Comparison of ENCODE assay signal across 16 mouse cellular contexts in the genomic region with DNA sequence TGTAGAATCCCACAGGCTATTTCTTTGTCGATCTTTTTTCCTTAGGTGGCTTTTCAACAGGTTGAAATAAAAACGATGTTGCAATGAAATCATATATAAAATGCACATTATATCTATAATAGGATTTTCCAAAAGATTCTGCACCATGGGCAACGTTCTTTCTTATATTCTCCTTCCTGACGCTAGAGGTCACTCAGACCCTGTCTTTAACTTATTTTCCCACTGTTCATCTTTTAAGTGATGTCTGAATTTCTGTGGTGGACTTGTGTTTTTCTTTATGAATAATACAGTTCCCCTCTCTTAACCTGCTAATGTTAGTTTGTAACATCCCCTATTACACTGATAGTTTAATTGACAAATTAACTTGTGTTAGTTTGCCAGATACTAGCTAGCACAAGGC.
DNase-seq lines count a peak whose midpoint lies in the region; ATAC-seq and TF ChIP-seq lines count a peak whose summit lies in the region.
"Had no signal": no experiment of that assay in that cellular context is flagged by ENCODE, and none has a peak within 500 bp of the region (broad histone marks: within the 10 kb centered on the region; RNA-seq: fewer than 3 reads in every experiment).

No protein-coding gene starts in this region.

- no peaks in the 10 kb centered on the region for H3K36me3 ChIP-seq in embryonic facial prominence, embryonic 11.5 days (replicated peaks; ENCODE audit: control insufficient read depth, insufficient read depth, low read depth, low read length)
- H3K36me3 ChIP-seq in embryonic facial prominence, embryonic 10.5 days (replicated peaks), result no peaks in the 10 kb centered on the region
- no peaks in the 10 kb centered on the region for H3K36me3 ChIP-seq in intestine, postnatal 0 days (ENCODE audit: control insufficient read depth, insufficient read depth)
- H3K36me3 ChIP-seq in intestine, embryonic 15.5 days, result no peaks in the 10 kb centered on the region
- H3K36me3 ChIP-seq: limb, embryonic 13.5 days; lung, embryonic 15.5 days; neural tube, embryonic 13.5 days had no signal

- H3K27ac ChIP-seq in embryonic facial prominence, embryonic 11.5 days (replicated peaks; ENCODE audit: low read depth, low read length), result no peak overlapping the region
- H3K27ac ChIP-seq in embryonic facial prominence, embryonic 10.5 days (replicated peaks), result no peak overlapping the region
- no peak overlapping the region for H3K27ac ChIP-seq in intestine, postnatal 0 days (ENCODE audit: low read depth, low read length)
- no peak overlapping the region for H3K27ac ChIP-seq in intestine, embryonic 15.5 days
- H3K27ac ChIP-seq: limb, embryonic 13.5 days; lung, embryonic 15.5 days; neural tube, embryonic 13.5 days had no signal

- peak; percentile 63 for DNase-seq in embryonic facial prominence, embryonic 11.5 days (ENCODE audit: low spot score)
- no peak for DNase-seq in embryonic facial prominence, embryonic 10.5 days (ENCODE audit: low spot score)
- DNase-seq in 3T3-L1 (ENCODE audit: low read depth, low spot score), result peak; percentile 59
- DNase-seq in adipocyte (ENCODE audit: low spot score), result peak; percentile 24
- no peak for DNase-seq in adrenal gland, adult 8-10 months
- DNase-seq in MN1 (ENCODE audit: low spot score), result no peak
- DNase-seq: cerebellum, postnatal 36 days; heart, postnatal 4 days; layer of hippocampus, adult 9-11 months had no signal

- H3K4me2 ChIP-seq in embryonic facial prominence, embryonic 11.5 days (ENCODE audit: low read depth, low read length), result no peak overlapping the region
- no peak overlapping the region for H3K4me2 ChIP-seq in intestine, postnatal 0 days (replicated peaks; ENCODE audit: low read depth)
- no peak overlapping the region for H3K4me2 ChIP-seq in intestine, embryonic 15.5 days (replicated peaks)
- H3K4me2 ChIP-seq: lung, embryonic 15.5 days; midbrain, embryonic 11.5 days; neural tube, embryonic 13.5 days had no signal

- no peak for ATAC-seq in embryonic facial prominence, embryonic 11.5 days (replicated peaks; ENCODE audit: insufficient number of reproducible peaks, low FRiP score, low TSS enrichment, low read depth)
- ATAC-seq in intestine, postnatal 0 days, result no peak
- ATAC-seq in intestine, embryonic 15.5 days, result no peak
- ATAC-seq: CD4-positive, CD25-positive, alpha-beta regulatory T cell, adult 4 months had no signal

- peak; percentile 62 for TF ChIP-seq CTCF in intestine, postnatal 0 days (IDR thresholded peaks at IDR 0.05; ENCODE audit: low read depth)

- H3K4me3 ChIP-seq in embryonic facial prominence, embryonic 11.5 days (ENCODE audit: low read depth, low read length), result no peak overlapping the region
- no peak overlapping the region for H3K4me3 ChIP-seq in embryonic facial prominence, embryonic 10.5 days
- H3K4me3 ChIP-seq in intestine, postnatal 0 days (ENCODE audit: low read depth, low read length), result no peak overlapping the region
- H3K4me3 ChIP-seq in intestine, embryonic 15.5 days (replicated peaks), result no peak overlapping the region
- H3K4me3 ChIP-seq: limb, embryonic 13.5 days; lung, embryonic 15.5 days; neural tube, embryonic 13.5 days had no signal

- no peaks in the 10 kb centered on the region for H3K4me1 ChIP-seq in embryonic facial prominence, embryonic 11.5 days (ENCODE audit: control insufficient read depth, insufficient read depth, low read length)
- peaks cover 27% of the 10 kb centered on the region for H3K4me1 ChIP-seq in embryonic facial prominence, embryonic 10.5 days
- no peaks in the 10 kb centered on the region for H3K4me1 ChIP-seq in intestine, postnatal 0 days (replicated peaks; ENCODE audit: control insufficient read depth, insufficient read depth, low read length)
- H3K4me1 ChIP-seq in intestine, embryonic 15.5 days (replicated peaks), result no peaks in the 10 kb centered on the region
- H3K4me1 ChIP-seq: lung, embryonic 15.5 days had no signal

- H3K9ac ChIP-seq in embryonic facial prominence, embryonic 11.5 days (replicated peaks; ENCODE audit: low read length), result no peak overlapping the region
- H3K9ac ChIP-seq in intestine, postnatal 0 days (ENCODE audit: low read depth, low read length), result no peak overlapping the region
- H3K9ac ChIP-seq in intestine, embryonic 15.5 days, result no peak overlapping the region
- H3K9ac ChIP-seq: limb, embryonic 13.5 days; lung, embryonic 15.5 days; neural tube, embryonic 13.5 days had no signal

- no peaks in the 10 kb centered on the region for H3K27me3 ChIP-seq in embryonic facial prominence, embryonic 11.5 days (ENCODE audit: control insufficient read depth, insufficient read depth, low read length)
- no peaks in the 10 kb centered on the region for H3K27me3 ChIP-seq in embryonic facial prominence, embryonic 10.5 days (replicated peaks; ENCODE audit: low read depth, poor library complexity, severe bottlenecking)
- no peaks in the 10 kb centered on the region for H3K27me3 ChIP-seq in intestine, postnatal 0 days (replicated peaks; ENCODE audit: control insufficient read depth, insufficient read depth, low read length)
- no peaks in the 10 kb centered on the region for H3K27me3 ChIP-seq in intestine, embryonic 15.5 days (replicated peaks)
- H3K27me3 ChIP-seq: limb, embryonic 13.5 days; lung, embryonic 15.5 days; neural tube, embryonic 13.5 days had no signal

- 15% methylated on average over 4 of the region's 4 CpGs for WGBS in embryonic facial prominence, embryonic 11.5 days
- 18% methylated on average over 4 of the region's 4 CpGs for WGBS in embryonic facial prominence, embryonic 10.5 days
- WGBS in intestine, postnatal 0 days, result 19% methylated on average over 4 of the region's 4 CpGs
- 21% methylated on average over 4 of the region's 4 CpGs for WGBS in intestine, embryonic 15.5 days

- no peaks in the 10 kb centered on the region for H3K9me3 ChIP-seq in embryonic facial prominence, embryonic 11.5 days (replicated peaks; ENCODE audit: control insufficient read depth, low read length)
- no peaks in the 10 kb centered on the region for H3K9me3 ChIP-seq in embryonic facial prominence, embryonic 10.5 days
- no peaks in the 10 kb centered on the region for H3K9me3 ChIP-seq in intestine, postnatal 0 days (ENCODE audit: control insufficient read depth)
- H3K9me3 ChIP-seq in intestine, embryonic 15.5 days, result no peaks in the 10 kb centered on the region
- H3K9me3 ChIP-seq: limb, embryonic 13.5 days; lung, embryonic 15.5 days; neural tube, embryonic 13.5 days had no signal

Comparison
In these comparisons a context has a peak if more than half of its experiments do, and no peak if none do; other contexts are left out.
1. DNase-seq: peak in embryonic facial prominence, embryonic 11.5 days (single experiment), 3T3-L1 (single experiment) and adipocyte (single experiment); none in embryonic facial prominence, embryonic 10.5 days (single experiment), adrenal gland, adult 8-10 months (single experiment) and MN1 (single experiment).